Mouse (Mus musculus) liver, adult 2 months (tissue): Measurements from ENCODE around the gene Smim5. TPM values are rescaled to one million over a fixed set of nuclear protein-coding genes. Genes with fewer than 3 reads are reported as not detected.
A peak's percentile ranks its signal among the peaks of the same experiment; 100 is the strongest.

Experiments
- DNase-seq: peaks from one replicate; pipeline ENCODE4 v3.0.0-alpha.2; 2011; ENCODE audit warnings: low read depth, low spot score; ENCODE audit errors: extremely low read depth
- H3K27ac ChIP-seq: fragments of 200-500 bp; replicated peaks from 2 replicates; pipeline ENCODE4 v1.5.1; 2012; ENCODE audit warnings: low read depth, mild to moderate bottlenecking, control low read depth, inconsistent platforms, low read length; ENCODE audit not compliant: insufficient read depth
- H3K27me3 ChIP-seq: fragments of 200-500 bp; 2 replicates; pipeline ENCODE4 v1.6.1; 2012; ENCODE audit warnings: mild to moderate bottlenecking, moderate library complexity, low read length, inconsistent platforms; ENCODE audit not compliant: control insufficient read depth, insufficient read depth
- H3K36me3 ChIP-seq: fragments of 200-500 bp; 2 replicates; pipeline ENCODE4 v1.6.1; 2012; ENCODE audit warnings: low read length, inconsistent platforms; ENCODE audit not compliant: control insufficient read depth, insufficient read depth
- H3K4me1 ChIP-seq: fragments of 200-500 bp; 2 replicates; pipeline ENCODE4 v1.6.1; 2011; ENCODE audit warnings: low read length; ENCODE audit not compliant: control insufficient read depth, insufficient read depth
- H3K4me3 ChIP-seq: fragments of 200-500 bp; 2 replicates; pipeline ENCODE4 v1.5.1; 2011; ENCODE audit warnings: low read depth, mild to moderate bottlenecking, control low read depth, low read length, moderate library complexity; ENCODE audit not compliant: insufficient read depth
- H3K79me2 ChIP-seq: fragments of 200-500 bp; 2 replicates; pipeline ENCODE4 v1.6.1; 2012; ENCODE audit warnings: inconsistent platforms, mild to moderate bottlenecking, low read length, moderate library complexity; ENCODE audit not compliant: control insufficient read depth, insufficient read depth
- H3K9ac ChIP-seq: fragments of 200-500 bp; 2 replicates; pipeline ENCODE4 v1.6.1; 2012; ENCODE audit warnings: low read depth, mild to moderate bottlenecking, control low read depth, inconsistent platforms, low read length
- CTCF ChIP-seq: fragments of 200-500 bp; IDR thresholded peaks from 2 replicates; pipeline ENCODE4 v1.5.1; 2011; ENCODE audit warnings: low read depth, low read length, control low read depth
- POLR2A ChIP-seq: fragments of 200-500 bp; IDR thresholded peaks from 2 replicates; pipeline ENCODE4 v1.6.1; 2011; ENCODE audit warnings: low read length, control low read depth; ENCODE audit not compliant: insufficient read depth; ENCODE audit errors: extremely low read depth
- WGBS: fragments of 180-500 bp; shearing (Covaris S2); methylation state at CpG from one replicate; pipeline ENCODE4 v1.1.7; 2018; 5-methylcytosine and 5-hydroxymethylcytosine counted together
- polyA plus RNA-seq: library from polyadenylated mRNA; depleted of rRNA; stranded (reverse); fragments of >200 nt; gene quantifications from 2 replicates; pipeline ENCODE4 v1.2.3, GENCODE M21; 2012
- total RNA-seq: library from RNA; depleted of rRNA; stranded (reverse); fragments of >200 nt; gene quantifications from 2 replicates; pipeline ENCODE4 v1.2.3, GENCODE M21; 2014

Smim5 gene
- total and polyA plus RNA-seq, 2 experiments: 0.38 TPM; not detected in 1

DNA sequence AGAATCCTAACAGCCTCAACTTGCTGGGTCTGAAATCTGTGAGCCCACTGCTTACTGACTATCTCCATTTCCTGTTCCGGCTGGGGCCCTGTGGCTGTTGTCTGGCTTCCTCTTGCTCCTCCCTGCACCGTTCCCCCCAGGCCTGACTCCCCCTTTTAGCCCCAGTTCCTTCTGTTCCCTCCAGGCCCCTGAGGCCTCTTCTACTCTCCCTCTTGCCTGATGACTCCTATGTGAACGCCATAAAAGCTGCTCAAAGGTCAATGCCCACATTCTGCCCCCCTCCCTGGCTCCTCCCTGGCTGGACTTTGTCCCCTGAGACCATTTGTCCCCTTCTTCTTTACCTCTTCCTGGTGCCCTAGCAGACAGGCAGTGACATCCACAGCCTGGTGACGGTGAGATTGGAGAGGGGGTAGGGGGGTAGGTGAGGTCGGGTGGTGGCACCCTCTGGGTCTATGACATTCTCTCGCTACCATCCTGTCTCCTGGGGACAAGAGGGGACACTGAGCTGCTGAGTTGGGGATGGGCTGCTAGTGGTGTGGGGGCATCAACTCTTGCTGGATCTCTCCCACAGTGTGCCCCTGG lies 22.5 kb upstream of the Smim5 start:
- no peak overlapping the region for H3K9ac ChIP-seq
- WGBS: 51% methylated on average over 6 of the region's 6 CpGs
- no peaks in the 10 kb centered on the region for H3K36me3 ChIP-seq
- TF ChIP-seq CTCF (no peak), POLR2A (no peak)
- H3K27me3 ChIP-seq: no peaks in the 10 kb centered on the region
- H3K4me1 ChIP-seq: peaks cover 4% of the 10 kb centered on the region; the same call in 1 of the 2 replicates
- no peak overlapping the region for H3K4me3 ChIP-seq
- H3K79me2 ChIP-seq: no peaks in the 10 kb centered on the region
- no peak overlapping the region for H3K27ac ChIP-seq
- no peak for DNase-seq

GRCm38 (mm10) chr11:115878071-115878470 lies 21.7 kb upstream of the Smim5 start:
- no peak overlapping the region for H3K4me3 ChIP-seq
- no peaks in the 10 kb centered on the region for H3K27me3 ChIP-seq
- TF ChIP-seq CTCF (no peak), POLR2A (no peak)
- 0 out of 2 replicates have a peak, but pooled peaks cover 2% of the 10 kb centered on the region for H3K4me1 ChIP-seq
- no peaks in the 10 kb centered on the region for H3K36me3 ChIP-seq
- H3K27ac ChIP-seq: no peak overlapping the region
- DNase-seq: no peak
- 93% methylated on average over 8 of the region's 8 CpGs for WGBS
- no peaks in the 10 kb centered on the region for H3K79me2 ChIP-seq
- no peak overlapping the region for H3K9ac ChIP-seq

GRCm38 (mm10) chr11:115881002-115881401 lies 18.8 kb upstream of the Smim5 start:
- Histone ChIP-seq H3K4me3 (no peak overlapping the region), H3K27ac (no peak overlapping the region), H3K79me2 (no peaks in the 10 kb centered on the region), H3K4me1 (0 out of 2 replicates have a peak, but pooled peaks cover 2% of the 10 kb centered on the region), H3K36me3 (no peaks in the 10 kb centered on the region), H3K27me3 (no peaks in the 10 kb centered on the region), H3K9ac (no peak overlapping the region)
- 31% methylated on average over 5 of the region's 5 CpGs for WGBS
- DNase-seq: no peak
- TF ChIP-seq POLR2A (no peak), CTCF (peak; percentile 88)

DNA sequence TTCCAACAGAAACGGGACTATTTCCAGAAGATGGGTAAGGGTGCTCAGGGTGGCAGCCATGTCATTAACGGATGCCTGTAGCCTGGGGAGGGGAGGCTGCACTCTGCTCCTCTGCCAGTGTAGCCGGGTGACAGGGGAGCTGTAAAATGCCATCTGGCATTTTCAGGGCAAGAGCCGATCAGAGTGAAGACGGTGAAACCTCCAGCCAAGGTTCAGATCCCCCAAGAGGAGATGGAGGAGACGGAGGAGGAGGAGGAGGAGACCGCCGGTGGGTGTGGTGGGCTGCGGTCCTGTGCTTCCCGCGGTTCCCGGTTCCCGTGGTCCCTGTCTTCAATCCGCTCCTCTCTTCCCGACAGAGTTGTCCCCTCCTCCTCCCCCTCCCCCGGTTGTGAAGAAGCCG lies 16.5 kb upstream of the Smim5 start:
- H3K4me1 ChIP-seq: no peaks in the 10 kb centered on the region
- H3K79me2 ChIP-seq: no peaks in the 10 kb centered on the region
- no peaks in the 10 kb centered on the region for H3K36me3 ChIP-seq
- H3K27me3 ChIP-seq: no peaks in the 10 kb centered on the region
- no peak overlapping the region for H3K27ac ChIP-seq
- no peak overlapping the region for H3K9ac ChIP-seq
- 55% methylated on average over 17 of the region's 17 CpGs for WGBS
- no peak for DNase-seq
- TF ChIP-seq POLR2A (no peak), CTCF (no peak)
- H3K4me3 ChIP-seq: no peak overlapping the region

- Histone ChIP-seq H3K9ac (no peak overlapping the region), H3K27me3 (no peaks in the 10 kb centered on the region), H3K27ac (no peak overlapping the region), H3K4me1 (no peaks in the 10 kb centered on the region), H3K79me2 (no peaks in the 10 kb centered on the region), H3K4me3 (no peak overlapping the region), H3K36me3 (no peaks in the 10 kb centered on the region)
- TF ChIP-seq POLR2A: no peak
- TF ChIP-seq CTCF: no peak
- DNase-seq: no peak
- WGBS: 82% methylated on average over 3 of the region's 3 CpGs
These were observed 15.4 kb upstream of the Smim5 start for GRCm38 (mm10) chr11:115884361-115884760.

DNA sequence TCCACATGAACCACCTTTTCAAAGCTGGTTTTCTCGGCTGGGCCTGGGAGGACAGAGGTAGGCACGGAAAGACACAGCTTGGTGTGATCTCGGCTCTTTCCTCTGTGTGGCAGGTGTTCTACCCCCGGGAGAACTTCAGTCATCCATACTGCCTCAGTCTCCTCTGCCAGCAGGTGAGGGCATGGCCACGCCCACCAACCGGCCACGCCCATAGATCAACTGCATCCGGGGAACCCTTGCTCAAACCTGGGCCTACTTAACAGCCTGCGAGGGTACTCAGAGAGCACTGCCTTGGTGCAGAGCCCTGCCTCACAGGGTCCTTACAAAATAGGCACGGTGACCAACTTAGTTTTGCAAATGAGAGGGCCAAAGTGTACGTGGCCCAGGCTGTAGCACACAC lies 14.5 kb upstream of the Smim5 start:
- no peaks in the 10 kb centered on the region for H3K36me3 ChIP-seq
- TF ChIP-seq POLR2A: no peak
- no peak for TF ChIP-seq CTCF
- H3K27me3 ChIP-seq: no peaks in the 10 kb centered on the region
- DNase-seq: no peak
- no peak overlapping the region for H3K4me3 ChIP-seq
- 82% methylated on average over 11 of the region's 11 CpGs for WGBS
- H3K4me1 ChIP-seq: no peaks in the 10 kb centered on the region
- no peak overlapping the region for H3K9ac ChIP-seq
- H3K79me2 ChIP-seq: no peaks in the 10 kb centered on the region
- no peak overlapping the region for H3K27ac ChIP-seq
